Mouse (Mus musculus): Measurements from ENCODE around the gene Arsb. TPM values are rescaled to one million over a fixed set of nuclear protein-coding genes. Genes with fewer than 3 reads are reported as not detected.

Arsb gene
- polyA plus RNA-seq, 2 experiments, result 21.9 to 40.4 TPM

DNA sequence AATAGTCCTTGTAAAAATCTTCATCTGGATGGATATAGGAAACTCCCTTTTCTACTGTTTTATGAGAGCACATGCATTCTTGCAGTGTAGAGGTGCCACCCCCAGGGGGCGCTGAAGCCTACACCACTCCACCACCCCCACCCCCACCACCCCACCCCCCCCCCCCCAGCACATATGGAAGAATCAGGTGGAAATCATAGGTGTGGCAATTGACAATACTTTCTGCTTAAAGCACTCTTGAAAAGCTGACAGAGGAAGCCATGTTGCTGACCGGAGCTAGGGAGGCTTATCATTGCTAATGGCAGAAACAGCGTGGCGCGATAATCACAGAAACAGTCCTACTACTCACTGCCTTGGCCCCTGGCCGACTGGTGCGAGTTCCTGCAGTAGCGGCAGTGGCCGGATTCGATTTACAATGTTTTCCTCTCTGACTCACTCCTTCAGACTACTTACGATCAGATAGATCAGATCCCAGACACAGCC, 84.3 kb downstream of the Arsb start:
- WGBS, result 22% methylated on average over 11 of the region's 11 CpGs
- 0 out of 2 replicates have a peak, but pooled peaks have one; percentile 23 for ATAC-seq (ENCODE audit: low FRiP score, low read depth)

DNA sequence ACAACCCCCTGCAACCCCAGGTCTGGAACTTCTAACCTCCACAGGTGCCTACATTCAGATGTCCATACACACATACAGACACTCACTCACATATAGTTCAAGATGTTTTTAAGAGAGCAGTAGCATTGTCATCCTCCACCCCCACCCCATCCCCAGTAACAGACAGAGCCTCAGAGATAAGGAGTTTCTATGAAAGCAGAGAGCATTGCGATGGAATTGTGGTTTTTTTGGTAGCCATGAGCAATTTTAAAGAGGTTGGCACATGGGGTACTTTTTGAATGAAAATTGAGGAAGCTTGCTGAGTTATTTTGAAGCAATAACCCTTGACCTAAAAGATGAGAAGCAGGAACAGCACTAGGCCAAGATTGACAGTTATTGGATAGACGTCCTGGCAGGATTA, 89.8 kb downstream of the Arsb start:
- no peak overlapping the region for H3K4me2 ChIP-seq (replicated peaks; ENCODE audit: low read depth, low read length, severe bottlenecking)
- WGBS, result 91% methylated on average over 2 of the region's 2 CpGs
- H3K27me3 ChIP-seq (ENCODE audit: control insufficient read depth, insufficient read depth, low read length), result no peaks in the 10 kb centered on the region
- H3K36me3 ChIP-seq (ENCODE audit: control insufficient read depth, insufficient read depth, low read length), result no peaks in the 10 kb centered on the region
- TF ChIP-seq POLR2A (IDR thresholded peaks at IDR 0.05; ENCODE audit: borderline replicate concordance, extremely low read depth, insufficient read depth, insufficient read length), result no peak
- DNase-seq (ENCODE audit: low spot score), result no peak
- no peaks in the 10 kb centered on the region for H3K9me3 ChIP-seq (ENCODE audit: control insufficient read depth, low read length)
- H3K27ac ChIP-seq (replicated peaks; ENCODE audit: low read depth, low read length), result no peak overlapping the region
- H3K4me3 ChIP-seq (replicated peaks; ENCODE audit: low read length), result no peak overlapping the region
- H3K9ac ChIP-seq (ENCODE audit: low read depth, low read length, severe bottlenecking), result no peak overlapping the region
- ATAC-seq (ENCODE audit: low FRiP score, low read depth), result no peak
- H3K4me1 ChIP-seq (ENCODE audit: control insufficient read depth, insufficient read depth, low read length), result peaks cover 5% of the 10 kb centered on the region

More for the DNA sequence above, 84.3 kb downstream of the Arsb start:
- Histone ChIP-seq H3K36me3 (ENCODE audit: control insufficient read depth, insufficient read depth, low read length) (no peaks in the 10 kb centered on the region), H3K27me3 (ENCODE audit: control insufficient read depth, insufficient read depth, low read length) (no peaks in the 10 kb centered on the region), H3K4me3 (replicated peaks; ENCODE audit: low read length) (no peak overlapping the region), H3K9me3 (ENCODE audit: control insufficient read depth, low read length) (no peaks in the 10 kb centered on the region), H3K27ac (replicated peaks; ENCODE audit: low read depth, low read length) (0 out of 2 replicates have a peak overlapping the region, but pooled peaks have one; percentile 2), H3K4me2 (replicated peaks; ENCODE audit: low read depth, low read length, severe bottlenecking) (peak overlapping the region; percentile 35), H3K4me1 (ENCODE audit: control insufficient read depth, insufficient read depth, low read length) (peaks cover 25% of the 10 kb centered on the region), H3K9ac (ENCODE audit: low read depth, low read length, severe bottlenecking) (no peak overlapping the region)
- DNase-seq (ENCODE audit: low spot score), result peak; percentile 60
- TF ChIP-seq POLR2A (IDR thresholded peaks at IDR 0.05; ENCODE audit: borderline replicate concordance, extremely low read depth, insufficient read depth, insufficient read length), result no peak

DNA sequence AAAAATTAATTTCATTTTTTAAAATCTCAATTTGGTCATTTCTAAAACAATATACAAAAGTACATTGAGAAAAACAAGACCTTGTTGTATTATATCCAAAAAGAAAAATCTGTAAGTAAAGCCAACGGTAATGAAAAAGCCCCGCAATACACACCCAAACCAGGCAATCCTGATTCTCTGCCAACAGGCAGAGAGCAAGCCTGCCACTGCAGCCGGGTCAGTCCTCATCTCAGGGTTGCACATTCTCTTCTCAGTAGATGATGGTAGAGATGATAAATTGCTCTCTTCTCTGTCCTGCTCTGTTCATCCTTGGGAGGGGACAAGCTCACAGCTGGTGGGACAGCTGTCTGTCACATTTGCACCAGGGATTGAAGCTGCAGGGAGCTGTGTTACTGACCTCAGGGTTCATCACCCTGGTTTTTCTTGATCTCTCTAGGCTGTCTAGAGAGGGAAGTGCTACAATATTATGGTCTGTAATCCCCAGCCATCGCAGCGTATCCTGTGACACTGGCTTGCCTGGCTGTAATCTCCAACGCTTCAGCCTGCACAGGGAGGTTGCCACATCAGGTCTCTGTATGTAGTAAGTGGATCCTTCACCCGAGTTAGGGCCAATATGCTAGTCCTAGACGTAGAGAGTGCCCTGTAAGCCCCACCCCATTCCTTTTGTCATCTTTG, 92.8 kb downstream of the Arsb start:
- Histone ChIP-seq H3K27me3 (ENCODE audit: control insufficient read depth, insufficient read depth, low read length) (no peaks in the 10 kb centered on the region), H3K4me3 (replicated peaks; ENCODE audit: low read length) (no peak overlapping the region), H3K36me3 (ENCODE audit: control insufficient read depth, insufficient read depth, low read length) (no peaks in the 10 kb centered on the region), H3K4me2 (replicated peaks; ENCODE audit: low read depth, low read length, severe bottlenecking) (no peak overlapping the region), H3K27ac (replicated peaks; ENCODE audit: low read depth, low read length) (no peak overlapping the region), H3K9me3 (ENCODE audit: control insufficient read depth, low read length) (no peaks in the 10 kb centered on the region), H3K9ac (ENCODE audit: low read depth, low read length, severe bottlenecking) (no peak overlapping the region), H3K4me1 (ENCODE audit: control insufficient read depth, insufficient read depth, low read length) (peaks cover 5% of the 10 kb centered on the region; the same call in 1 of the 2 replicates)
- 40% methylated on average over 8 of the region's 8 CpGs for WGBS
- no peak for DNase-seq (ENCODE audit: low spot score)
- peak; percentile 53; the same call in 1 of the 2 replicates for ATAC-seq (ENCODE audit: low FRiP score, low read depth)
- no peak for TF ChIP-seq POLR2A (IDR thresholded peaks at IDR 0.05; ENCODE audit: borderline replicate concordance, extremely low read depth, insufficient read depth, insufficient read length)

DNA sequence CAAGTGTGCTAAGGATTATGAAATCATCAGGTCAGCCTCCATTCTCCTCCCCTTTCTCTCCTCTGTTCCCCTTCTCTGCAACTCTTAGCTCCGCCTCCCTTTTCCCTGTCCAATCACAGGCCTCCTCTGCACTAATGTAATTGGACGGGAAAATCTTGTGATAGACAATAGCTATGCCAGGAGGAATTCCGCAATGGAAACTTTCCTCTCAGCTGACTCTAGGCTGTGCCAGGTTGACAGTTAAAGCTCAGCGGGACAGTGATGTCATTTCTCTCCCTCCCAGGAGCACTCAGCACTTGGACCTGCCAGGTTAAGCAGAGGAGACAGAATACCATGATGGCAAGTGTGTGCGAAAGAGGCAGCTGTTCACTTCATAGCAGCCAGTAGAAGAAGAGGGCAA, 95.2 kb downstream of the Arsb start:
- WGBS, result 78% methylated on average over 5 of the region's 5 CpGs
- no peak for TF ChIP-seq POLR2A (IDR thresholded peaks at IDR 0.05; ENCODE audit: borderline replicate concordance, extremely low read depth, insufficient read depth, insufficient read length)
- no peak overlapping the region for H3K4me2 ChIP-seq (replicated peaks; ENCODE audit: low read depth, low read length, severe bottlenecking)
- no peaks in the 10 kb centered on the region for H3K27me3 ChIP-seq (ENCODE audit: control insufficient read depth, insufficient read depth, low read length)
- ATAC-seq (ENCODE audit: low FRiP score, low read depth), result no peak; the same call in 1 of the 2 replicates
- H3K27ac ChIP-seq (replicated peaks; ENCODE audit: low read depth, low read length), result no peak overlapping the region
- H3K4me1 ChIP-seq (ENCODE audit: control insufficient read depth, insufficient read depth, low read length), result peaks cover 5% of the 10 kb centered on the region; the same call in 1 of the 2 replicates
- DNase-seq (ENCODE audit: low spot score), result no peak
- no peak overlapping the region for H3K4me3 ChIP-seq (replicated peaks; ENCODE audit: low read length)
- no peaks in the 10 kb centered on the region for H3K9me3 ChIP-seq (ENCODE audit: control insufficient read depth, low read length)
- no peak overlapping the region for H3K9ac ChIP-seq (ENCODE audit: low read depth, low read length, severe bottlenecking)
- H3K36me3 ChIP-seq (ENCODE audit: control insufficient read depth, insufficient read depth, low read length), result no peaks in the 10 kb centered on the region

GRCm38 (mm10) chr13:93871681-93872080, 100.3 kb downstream of the Arsb start:
- no peaks in the 10 kb centered on the region for H3K4me1 ChIP-seq (ENCODE audit: control insufficient read depth, insufficient read depth, low read length)
- no peak overlapping the region for H3K9ac ChIP-seq (ENCODE audit: low read depth, low read length, severe bottlenecking)
- 77% methylated on average over 10 of the region's 10 CpGs for WGBS
- no peak overlapping the region for H3K4me3 ChIP-seq (replicated peaks; ENCODE audit: low read length)
- ATAC-seq (ENCODE audit: low FRiP score, low read depth) (no peak), DNase-seq (ENCODE audit: low spot score) (no peak)
- peaks cover 3% of the 10 kb centered on the region; the same call in 1 of the 2 replicates for H3K36me3 ChIP-seq (ENCODE audit: control insufficient read depth, insufficient read depth, low read length)
- H3K4me2 ChIP-seq (replicated peaks; ENCODE audit: low read depth, low read length, severe bottlenecking), result no peak overlapping the region
- H3K27me3 ChIP-seq (ENCODE audit: control insufficient read depth, insufficient read depth, low read length), result no peaks in the 10 kb centered on the region
- TF ChIP-seq POLR2A (IDR thresholded peaks at IDR 0.05; ENCODE audit: borderline replicate concordance, extremely low read depth, insufficient read depth, insufficient read length), result no peak
- H3K9me3 ChIP-seq (ENCODE audit: control insufficient read depth, low read length), result no peaks in the 10 kb centered on the region
- no peak overlapping the region for H3K27ac ChIP-seq (replicated peaks; ENCODE audit: low read depth, low read length)

Data from limb, embryonic 14.5 days (tissue).